Mouse (Mus musculus) testis, adult 10 weeks (tissue): ENCODE results near the gene Spcs2. TPM values are rescaled to one million over a fixed set of nuclear protein-coding genes. Genes with fewer than 3 reads are reported as not detected.

ENCODE experiments used
- polyA plus RNA-seq: library from polyadenylated mRNA; stranded (reverse); fragments of 350-450 nt; fragmentation: Illumina TruSeq; extraction: RNeasy Lipid Tissue Mini Kit (QIAGEN cat#74804); gene quantifications from one replicate; pipeline ENCODE4 v1.2.3, GENCODE M21; 2014; ENCODE audit warnings: low read depth, low replicate concordance

Gene Spcs2
- 454 TPM for polyA plus RNA-seq

DNA sequence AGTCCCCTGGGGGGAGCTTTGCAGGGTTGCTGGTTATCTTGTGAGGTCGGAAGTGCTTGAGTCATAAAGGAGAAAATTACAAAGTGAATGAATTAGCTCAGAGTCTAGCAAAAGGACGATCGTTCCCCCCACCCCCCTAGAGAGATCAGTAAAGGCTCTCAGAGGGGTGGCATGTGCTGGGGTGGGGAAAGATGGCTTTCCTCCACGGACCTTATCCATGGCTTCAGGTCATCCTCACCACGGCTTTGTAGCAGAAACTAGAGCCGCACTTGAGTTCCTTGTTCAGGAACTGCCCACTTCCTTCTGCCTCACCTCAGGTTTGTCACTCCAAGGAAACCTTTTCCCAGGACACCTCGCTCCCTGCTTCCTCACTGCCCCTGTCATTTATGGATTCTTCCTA, at the start of gene Spcs2:
Gene Spcs2 (minus strand): TSS at position 101 of the 400 bp plus-strand sequence.

DNA sequence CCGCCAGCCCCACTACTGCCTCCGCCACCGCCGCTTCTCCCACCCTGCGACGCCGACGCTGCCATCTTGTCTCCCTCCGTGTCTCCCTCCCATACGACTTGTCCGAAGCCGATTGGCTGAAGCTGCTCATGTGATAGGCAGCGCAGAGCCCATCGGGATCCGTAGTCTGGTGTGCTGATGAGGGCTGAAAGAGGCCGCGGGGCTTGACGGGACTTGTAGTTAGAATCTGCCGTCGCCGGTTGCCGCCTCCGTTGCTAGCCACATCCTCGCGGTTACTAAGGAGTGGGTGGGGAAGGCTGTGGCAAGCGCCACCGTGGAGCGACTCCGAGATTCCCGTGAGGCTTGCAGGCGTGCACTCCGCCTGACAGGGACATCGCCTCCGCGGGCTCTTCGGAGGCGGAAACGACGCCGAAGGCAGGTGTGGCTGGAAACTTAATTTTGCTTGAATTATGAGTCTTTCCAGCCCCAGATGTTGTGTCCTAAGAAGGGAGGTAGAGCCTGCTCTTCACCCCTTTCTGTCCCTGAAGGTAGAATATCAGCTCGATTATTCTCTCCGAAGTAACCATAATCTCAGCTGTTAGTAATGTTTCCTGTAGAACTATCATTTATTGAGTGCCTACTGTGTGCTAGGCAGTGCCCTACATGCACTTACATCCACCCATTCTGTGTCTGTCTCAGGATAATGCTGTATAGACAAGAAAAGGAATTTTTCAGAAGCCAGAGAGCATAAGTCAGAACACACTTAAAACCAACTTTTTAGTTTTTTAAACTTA, 4.3 kb downstream of the Spcs2 start, which contains the start of gene Xrra1:
Gene Xrra1 (plus strand): TSS at position 304 of the 773 bp plus-strand sequence.

DNA sequence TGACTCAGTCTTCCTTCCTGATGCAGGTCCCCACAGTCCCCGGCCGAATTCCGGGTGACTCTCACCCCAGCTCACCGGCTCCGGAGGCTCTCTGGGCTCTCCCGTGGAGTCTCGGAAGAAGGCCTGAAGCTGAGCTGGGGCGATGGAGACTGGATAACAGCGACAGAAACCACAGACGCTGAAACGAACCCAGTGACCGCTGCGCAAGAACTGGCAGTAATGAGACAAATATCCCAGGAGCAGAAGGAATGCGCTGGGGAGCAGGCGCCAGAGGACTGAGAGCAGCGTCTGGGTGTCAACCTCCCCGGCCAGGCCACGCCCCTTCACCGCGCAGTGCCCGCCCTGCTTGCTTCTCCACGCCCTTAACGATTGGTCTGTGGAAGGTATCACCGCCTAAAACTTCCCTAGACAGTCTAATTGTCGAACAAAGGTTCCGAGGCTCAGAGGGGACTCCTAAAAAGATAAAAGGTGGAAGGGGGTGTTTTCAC, 35.1 kb downstream of the Spcs2 start, which contains the start of gene Neu3:
Gene Neu3 (minus strand): TSS at position 335 of the 488 bp plus-strand sequence.

Other genes with a start within 250 kb of the Spcs2 start
- 7.0 TPM for gene Tpbgl, start 236.4 kb downstream of the Spcs2 start, polyA plus RNA-seq
- gene Slco2b1, start 152.1 kb downstream of the Spcs2 start, polyA plus RNA-seq, result 0.77 TPM
- gene Olfr520, start 133.2 kb downstream of the Spcs2 start, polyA plus RNA-seq, result not detected
- not detected for gene Olfr521, start 100.0 kb downstream of the Spcs2 start, polyA plus RNA-seq
- gene Neu3, start 35.0 kb downstream of the Spcs2 start, polyA plus RNA-seq, result 1.1 TPM
- 81.9 TPM for gene Xrra1, start 4.3 kb downstream of the Spcs2 start, polyA plus RNA-seq
- 2.7 TPM for gene Rnf169, start 117.0 kb upstream of the Spcs2 start, polyA plus RNA-seq
- gene Chrdl2, start 142.7 kb upstream of the Spcs2 start, polyA plus RNA-seq, result not detected